Mouse (Mus musculus): ENCODE results near the gene Cand2.

DNA sequence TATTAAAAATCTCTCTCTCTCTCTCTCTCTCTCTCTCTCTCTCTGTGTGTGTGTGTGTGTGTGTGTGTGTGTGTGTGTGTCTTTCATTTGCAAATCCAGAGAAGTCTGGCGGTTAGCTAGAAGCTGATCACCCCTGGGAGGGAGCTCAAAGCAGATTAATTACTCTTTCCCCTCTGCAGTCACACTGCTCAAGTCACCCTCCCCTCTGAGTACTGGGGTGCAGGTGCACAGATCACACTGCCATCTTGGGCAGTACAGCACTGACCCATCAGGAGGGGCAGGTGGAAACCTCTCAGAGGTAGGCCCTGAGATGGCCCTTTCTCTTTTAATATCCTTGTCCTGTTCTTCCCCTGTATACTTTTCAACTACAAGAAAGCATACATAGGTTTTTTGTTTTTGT lies 28.0 kb upstream of the Cand2 start:
- no peak for TF ChIP-seq POLR2A (IDR thresholded peaks at IDR 0.05; ENCODE audit: borderline replicate concordance, control insufficient read depth, low read depth, low read length)
- TF ChIP-seq CTCF (IDR thresholded peaks at IDR 0.05; ENCODE audit: control insufficient read depth, insufficient read depth, low read length) = no peak

Data from bone marrow, adult 2 months (tissue).